Mouse (Mus musculus) intestine, postnatal 0 days (tissue): ENCODE results near the gene Emp1. TPM values are rescaled to one million over a fixed set of nuclear protein-coding genes. Genes with fewer than 3 reads are reported as not detected.

Experiments used
- ATAC-seq: fragments of 200-750 bp; cut with Nextera tagmentation; 2 replicates; pipeline ENCODE4 v1.8.0; 2017; ENCODE audit warnings: mild to moderate bottlenecking, moderate TSS enrichment, moderate library complexity
- H3K27ac ChIP-seq: fragments of 300-500 bp; sonication (generic); 2 replicates; pipeline ENCODE4 v1.5.1; 2014; ENCODE audit warnings: mild to moderate bottlenecking, low read depth, low read length, moderate library complexity
- H3K27me3 ChIP-seq: fragments of 300-500 bp; sonication (generic); replicated peaks from 2 replicates; pipeline ENCODE4 v1.6.1; 2014; ENCODE audit warnings: low read length, mixed read lengths; ENCODE audit not compliant: control insufficient read depth, insufficient read depth
- H3K36me3 ChIP-seq: fragments of 300-500 bp; sonication (generic); 2 replicates; pipeline ENCODE4 v1.6.1; 2014; ENCODE audit warnings: mild to moderate bottlenecking, moderate library complexity; ENCODE audit not compliant: control insufficient read depth, insufficient read depth
- H3K4me1 ChIP-seq: fragments of 300-500 bp; sonication (generic); replicated peaks from 2 replicates; pipeline ENCODE4 v1.6.1; 2014; ENCODE audit warnings: antibody characterized with exemption, low read length, mixed read lengths; ENCODE audit not compliant: control insufficient read depth, insufficient read depth
- H3K4me2 ChIP-seq: fragments of 300-500 bp; sonication (generic); replicated peaks from 2 replicates; pipeline ENCODE4 v1.6.1; 2014; ENCODE audit warnings: low read depth, mild to moderate bottlenecking, moderate library complexity
- H3K4me3 ChIP-seq: fragments of 300-500 bp; sonication (generic); 2 replicates; pipeline ENCODE4 v1.5.1; 2014; ENCODE audit warnings: low read depth, low read length
- H3K9ac ChIP-seq: fragments of 300-500 bp; sonication (generic); 2 replicates; pipeline ENCODE4 v1.6.1; 2014; ENCODE audit warnings: mild to moderate bottlenecking, low read depth, low read length
- H3K9me3 ChIP-seq: fragments of 300-500 bp; sonication (generic); 2 replicates; pipeline ENCODE4 v1.6.1; 2016; ENCODE audit warnings: mixed run types; ENCODE audit not compliant: control insufficient read depth
- CTCF ChIP-seq: sonication (generic); IDR thresholded peaks from 2 replicates; pipeline ENCODE4 v1.5.1; 2016; ENCODE audit warnings: low read depth, mild to moderate bottlenecking, control low read depth, antibody characterized with exemption, moderate library complexity
- WGBS: fragments of 180-500 bp; shearing (Covaris S2); extraction: QIAGEN DNeasy Blood & Tissue Kit; methylation state at CpG from one replicate; pipeline ENCODE4 v1.1.7; 2014; 5-methylcytosine and 5-hydroxymethylcytosine counted together
- polyA plus RNA-seq: library from polyadenylated mRNA; unstranded; fragments of >200 nt; fragmentation: Nextera tagmentation; extraction: Ambion mirVana; gene quantifications from 2 replicates; pipeline ENCODE4 v1.2.1, GENCODE M21; 2015

Gene Emp1
- polyA plus RNA-seq, 1 experiment from 2014 or later, result 42.8 TPM

- Histone ChIP-seq H3K36me3 (no peaks in the 10 kb centered on the region), H3K9me3 (no peaks in the 10 kb centered on the region), H3K4me3 (no peak overlapping the region), H3K9ac (no peak overlapping the region), H3K27me3 (no peaks in the 10 kb centered on the region), H3K27ac (no peak overlapping the region), H3K4me1 (no peaks in the 10 kb centered on the region), H3K4me2 (no peak overlapping the region)
- no peak for ATAC-seq
- no peak for TF ChIP-seq CTCF
- WGBS, result 84% methylated on average over 8 of the region's 8 CpGs
Measured at GRCm38 (mm10) chr6:135430441-135430970, 68.2 kb downstream of the Emp1 start.

Other genes with a start within 250 kb of the Emp1 start
- not detected in 2 replicates for gene Gprc5d, start 244.3 kb upstream of the Emp1 start, polyA plus RNA-seq
- 20.9 and 21.7 TPM in 2 replicates for gene Fam234b, start 164.6 kb upstream of the Emp1 start, polyA plus RNA-seq
- gene Hebp1, start 164.5 kb upstream of the Emp1 start, polyA plus RNA-seq, result 62.8 and 78.9 TPM in 2 replicates
- gene Gsg1, start 108.2 kb upstream of the Emp1 start, polyA plus RNA-seq, result 0.73 and 0.82 TPM in 2 replicates
- gene Pbp2, start 52.1 kb upstream of the Emp1 start, polyA plus RNA-seq, result not detected in 2 replicates